Mouse (Mus musculus) kidney, adult 9 months (tissue): ENCODE data around the gene Rps11.

Experiments used
- DNase-seq: peaks from one replicate; pipeline ENCODE4 v3.0.0; 2022

The Rps11 gene

GRCm38 (mm10) chr7:45082401-45083299 is 41.6 kb downstream of the Rps11 start:
- DNase-seq: peak; percentile 47

DNA sequence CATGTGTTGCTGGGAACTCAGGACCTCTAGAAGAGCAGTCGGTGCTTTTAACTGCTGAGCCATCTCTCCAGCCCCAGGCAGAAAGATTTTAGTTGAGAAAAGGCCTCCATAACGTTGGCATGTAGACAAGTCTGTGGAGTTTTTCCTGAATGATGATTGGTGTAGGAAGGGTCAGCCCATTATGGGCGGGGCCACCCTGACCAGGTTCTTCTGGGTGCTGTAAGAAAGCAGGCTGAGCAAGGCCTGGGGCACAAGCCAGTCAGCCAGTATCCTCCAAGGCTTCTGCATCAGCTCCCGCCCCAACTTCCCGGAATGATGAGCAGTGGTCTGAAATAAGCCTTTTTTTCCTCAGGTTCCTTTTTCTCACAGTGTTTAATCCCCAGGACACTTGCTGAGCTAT is 43.2 kb downstream of the Rps11 start:
- DNase-seq: no peak

DNA sequence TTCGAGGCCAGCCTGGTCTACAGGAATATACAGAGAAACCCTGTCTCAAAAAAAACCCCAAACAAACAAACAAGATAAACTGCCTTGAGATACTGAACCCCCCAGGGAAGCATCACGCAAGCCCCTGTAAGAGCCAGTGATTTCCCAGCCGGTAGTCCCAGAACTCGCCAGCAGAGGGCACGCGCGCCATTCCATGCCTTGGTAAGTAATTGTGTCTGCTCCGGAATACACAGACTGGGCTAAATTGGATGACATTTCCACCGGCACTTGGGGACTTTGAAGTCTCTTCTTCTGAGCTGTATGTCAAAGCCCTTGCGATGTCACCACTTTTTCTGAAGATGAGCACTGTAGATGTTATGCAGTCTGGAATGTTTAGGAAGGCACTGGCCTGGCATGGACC is 44.4 kb downstream of the Rps11 start:
- DNase-seq: peak; percentile 94

DNA sequence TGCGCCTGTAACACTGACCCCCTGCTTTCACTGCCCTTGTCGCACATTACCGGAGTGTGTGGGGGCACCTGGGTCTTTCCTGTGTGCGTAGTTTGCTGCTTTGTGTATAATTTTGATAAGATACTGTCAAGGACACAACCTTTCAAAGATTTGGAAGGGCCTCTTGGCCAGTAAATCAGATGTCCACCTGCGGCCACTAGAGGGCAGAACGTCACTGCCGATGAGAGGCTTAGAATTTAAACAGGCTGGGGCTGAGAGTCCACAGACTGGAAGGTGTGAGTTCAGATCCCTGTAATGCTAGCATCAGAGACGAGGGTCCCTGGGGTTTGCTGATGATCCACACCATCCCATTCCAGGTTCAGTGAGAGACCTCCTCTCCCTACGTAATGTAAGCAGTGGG is 45.7 kb downstream of the Rps11 start:
- peak; percentile 81 for DNase-seq

GRCm38 (mm10) chr7:45077829-45078228 is 46.4 kb downstream of the Rps11 start:
- DNase-seq: no peak

- DNase-seq: no peak
Measured at GRCm38 (mm10) chr7:45077322-45077721, 46.9 kb downstream of the Rps11 start.

GRCm38 (mm10) chr7:45076501-45076900 is 47.7 kb downstream of the Rps11 start:
- no peak for DNase-seq

DNA sequence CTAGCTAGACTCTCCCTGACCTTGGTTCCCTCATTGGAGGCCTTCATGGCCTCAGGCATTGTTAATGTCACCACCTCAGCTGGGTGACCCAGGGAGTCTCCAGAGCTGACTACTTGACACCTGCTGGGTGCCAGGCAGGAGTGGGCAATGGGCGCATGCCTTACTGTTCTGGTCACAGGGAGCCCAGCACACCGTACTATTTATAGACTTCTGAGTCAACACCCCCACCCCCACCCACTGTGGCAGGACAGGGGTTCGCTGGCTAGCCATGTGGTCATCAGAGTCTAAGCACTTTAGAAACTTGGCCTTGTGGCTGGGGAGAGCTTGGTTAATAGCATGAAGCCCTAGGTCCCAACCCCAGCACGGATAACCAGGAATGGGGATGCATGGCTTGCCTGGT is 48.8 kb downstream of the Rps11 start:
- no peak for DNase-seq

DNA sequence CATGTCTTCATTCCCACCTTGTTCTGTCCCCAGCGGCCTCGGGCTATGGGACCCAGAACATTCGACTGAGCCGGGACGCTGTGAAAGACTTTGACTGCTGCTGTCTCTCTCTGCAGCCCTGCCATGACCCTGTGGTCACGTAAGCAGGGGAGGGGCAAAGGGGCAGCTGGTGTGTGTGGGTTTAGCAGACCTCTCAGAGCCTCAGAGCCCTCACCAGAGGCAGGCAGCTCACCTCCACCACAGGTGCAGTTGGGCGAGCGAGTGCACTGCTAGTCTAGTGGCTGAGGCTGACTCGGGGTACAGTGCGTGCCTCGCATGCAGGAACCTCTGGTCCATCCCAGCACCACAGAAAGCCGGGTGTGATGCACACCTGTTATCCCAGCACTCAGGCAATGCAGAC is 50.3 kb downstream of the Rps11 start:
- DNase-seq: no peak

DNA sequence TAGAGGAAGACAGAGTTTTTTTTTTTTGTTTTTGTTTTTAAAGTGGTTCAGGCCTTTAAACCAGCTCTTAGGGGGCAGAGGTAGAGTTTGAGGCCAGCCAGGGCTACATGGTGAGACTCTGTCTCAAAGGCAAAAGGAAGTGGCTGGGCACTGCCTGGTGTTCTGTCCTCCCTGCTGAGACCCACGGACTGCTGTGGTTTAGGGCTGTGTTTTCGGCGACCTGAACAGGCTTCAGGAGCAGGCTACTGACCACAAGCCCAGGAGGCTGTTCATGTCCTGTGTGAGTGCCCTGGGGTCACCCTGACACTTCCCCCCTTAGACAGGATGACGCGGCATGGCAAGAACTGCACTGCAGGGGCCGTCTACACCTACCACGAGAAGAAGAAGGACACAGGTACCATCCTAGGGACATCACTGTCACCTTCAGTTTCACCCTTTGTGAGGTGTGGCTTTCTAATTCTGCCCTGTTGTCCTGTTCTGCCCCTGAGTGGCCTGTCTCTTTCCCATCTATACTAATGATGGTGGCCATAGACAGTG is 51.0 kb downstream of the Rps11 start:
- DNase-seq: no peak
